Mouse (Mus musculus) megakaryocyte, embryonic 14.5 days (primary cell): ENCODE measurements around the gene Trabd2b.

Source experiments
- FLI1 ChIP-seq: IDR thresholded peaks from 2 replicates; pipeline ENCODE4 v1.6.1; 2012; ENCODE audit warnings: low read length, inconsistent platforms, mixed read lengths
- GATA1 ChIP-seq: IDR thresholded peaks from 3 replicates; pipeline ENCODE4 v1.6.1; 2012; ENCODE audit warnings: mixed read lengths, low read length, inconsistent platforms, borderline replicate concordance

GRCm38 (mm10) chr4:114359818-114360217, 46.7 kb upstream of the Trabd2b start:
- TF ChIP-seq GATA1 (no peak), FLI1 (no peak)
